Mouse (Mus musculus): Measurements from ENCODE around the gene Rpusd4. TPM values are rescaled to one million over a fixed set of nuclear protein-coding genes. Genes with fewer than 3 reads are reported as not detected.

Rpusd4 gene
- total RNA-seq, 2 experiments from 2014 or later = 15.0 to 16.1 TPM

Other genes with a start within 250 kb of the Rpusd4 start
- 39.2 and 44.6 TPM in 2 replicates for gene St3gal4, start 148.6 kb upstream of the Rpusd4 start, total RNA-seq (2014; fragmentation: Nextera tagmentation)
- gene St3gal4, start 148.6 kb upstream of the Rpusd4 start, total RNA-seq (2017) = 35.6 and 41.8 TPM in 2 replicates
- 68.1 and 71.8 TPM in 2 replicates for gene Dcps, start 91.8 kb upstream of the Rpusd4 start, total RNA-seq (2014; fragmentation: Nextera tagmentation)
- gene Dcps, start 91.8 kb upstream of the Rpusd4 start, total RNA-seq (2017) = 61.8 and 66.6 TPM in 2 replicates
- gene Srpr, start 67.7 kb upstream of the Rpusd4 start, total RNA-seq (2014; fragmentation: Nextera tagmentation) = 71.1 and 86.8 TPM in 2 replicates
- gene Srpr, start 67.7 kb upstream of the Rpusd4 start, total RNA-seq (2017) = 75.6 and 85.4 TPM in 2 replicates
- 10.4 and 12.5 TPM in 2 replicates for gene Tirap, start 67.6 kb upstream of the Rpusd4 start, total RNA-seq (2014; fragmentation: Nextera tagmentation)
- 9.7 and 10.2 TPM in 2 replicates for gene Tirap, start 67.6 kb upstream of the Rpusd4 start, total RNA-seq (2017)
- 33.0 and 46.3 TPM in 2 replicates for gene Foxred1, start 56.8 kb upstream of the Rpusd4 start, total RNA-seq (2014; fragmentation: Nextera tagmentation)
- 34.3 and 38.1 TPM in 2 replicates for gene Foxred1, start 56.8 kb upstream of the Rpusd4 start, total RNA-seq (2017)
- gene Fam118b, start 60 bp upstream of the Rpusd4 start, total RNA-seq (2014; fragmentation: Nextera tagmentation) = 24.8 and 30.9 TPM in 2 replicates
- gene Fam118b, start 60 bp upstream of the Rpusd4 start, total RNA-seq (2017) = 10.6 and 14.3 TPM in 2 replicates
- 0.09 and 1.0 TPM in 2 replicates for gene Cdon, start 153.3 kb downstream of the Rpusd4 start, total RNA-seq (2014; fragmentation: Nextera tagmentation)
- 0.46 and 1.2 TPM in 2 replicates for gene Cdon, start 153.3 kb downstream of the Rpusd4 start, total RNA-seq (2017)